Mouse (Mus musculus) heart, adult 11 months (tissue): ENCODE data around the gene Ormdl3.
A peak's percentile ranks its signal among the peaks of the same experiment; 100 is the strongest.
"Not testable (repeated sequence)": the region's sequence is repeated elsewhere in the genome, so short reads cannot be mapped to it uniquely, and the experiment has no call there.

Experiments used
- DNase-seq: peaks from one replicate; pipeline ENCODE4 v3.0.0; 2022

The Ormdl3 gene

DNA sequence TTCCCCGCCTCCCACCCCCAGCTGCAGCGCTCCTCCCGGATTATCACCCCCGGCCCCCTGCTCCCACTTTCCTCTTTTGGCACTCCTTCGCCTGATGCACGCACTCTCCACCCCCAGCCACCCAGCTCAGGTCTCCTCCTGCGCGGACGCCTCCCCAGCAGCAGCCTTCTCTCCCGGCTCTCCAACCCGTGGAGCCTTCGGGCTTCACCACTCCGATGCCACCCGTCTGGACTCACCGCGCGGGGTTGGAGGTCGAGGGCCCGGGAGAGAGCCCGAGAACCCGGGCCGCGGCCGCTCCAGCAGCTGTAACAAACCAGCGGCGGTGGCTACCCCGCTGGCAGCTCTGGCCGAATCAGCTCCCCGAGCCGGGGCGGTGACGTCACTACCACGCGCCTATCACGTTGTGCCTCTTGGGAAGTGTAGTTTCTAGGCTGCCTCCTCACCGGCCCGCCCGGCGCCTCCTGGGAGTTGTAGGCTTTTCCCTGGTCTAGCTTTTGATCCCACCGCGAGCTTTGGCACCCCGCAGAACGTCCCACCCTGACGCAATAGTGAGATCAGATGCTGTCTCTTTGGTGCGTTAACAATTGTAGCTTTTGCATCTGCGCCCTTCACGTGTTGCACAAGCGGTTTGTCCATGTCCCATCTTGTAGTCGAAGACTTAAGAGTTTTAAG lies at the start of gene Ormdl3:
Gene Ormdl3 (minus strand): TSS at position 477 of the 672 bp plus-strand sequence.
- DNase-seq = peak; percentile 100

DNA sequence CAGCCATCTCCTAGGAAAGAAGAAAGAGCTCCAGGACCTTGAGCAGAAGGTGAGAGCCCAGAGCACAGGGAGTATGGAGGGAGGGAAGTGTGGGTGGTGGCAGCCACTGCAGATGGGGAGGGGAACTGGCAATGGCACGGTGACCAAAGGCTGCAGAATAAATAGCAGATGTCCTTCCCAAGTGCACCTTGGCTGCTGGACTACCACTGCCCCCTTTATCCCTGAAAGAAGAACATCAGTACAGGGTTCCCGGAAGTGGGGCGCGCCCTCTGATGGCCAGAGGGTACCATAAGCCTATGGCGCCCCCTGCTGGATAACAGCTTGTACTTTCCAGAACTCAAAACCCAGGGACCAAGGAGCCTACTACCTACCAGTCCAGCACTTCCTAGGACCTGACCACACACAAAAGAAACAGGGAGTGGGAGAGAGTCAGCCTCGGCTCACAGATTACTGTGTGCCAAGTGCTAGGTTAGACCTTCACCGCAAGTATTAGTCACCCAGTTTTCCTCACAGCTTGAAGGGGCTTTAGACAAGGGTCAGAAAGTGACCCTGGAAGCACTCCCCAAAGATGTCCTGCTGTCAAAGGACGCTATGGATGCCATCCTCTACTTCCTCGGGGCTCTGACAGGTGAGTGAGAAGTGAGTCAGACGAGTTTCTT lies 48.3 kb upstream of the Ormdl3 start:
- peak; percentile 73 for DNase-seq

DNA sequence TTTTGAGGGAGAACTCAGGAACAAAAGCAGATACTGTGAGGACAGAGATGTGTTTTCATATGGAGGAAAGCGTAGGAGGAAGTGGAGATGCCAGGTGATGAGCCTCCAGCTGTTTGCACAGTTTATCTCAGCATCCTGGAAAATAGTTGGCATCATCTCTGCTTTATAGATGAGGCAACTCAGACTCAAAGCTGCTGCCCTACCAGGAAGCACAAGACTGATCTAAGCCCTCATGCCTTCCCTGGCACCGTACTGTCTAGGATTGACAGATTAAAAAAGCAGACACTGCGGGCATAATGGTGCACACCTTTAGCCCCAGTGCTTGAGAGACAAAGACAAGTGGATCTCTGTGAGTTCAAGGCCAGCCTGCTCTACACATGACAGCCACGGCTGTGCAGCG lies 43.5 kb upstream of the Ormdl3 start:
- DNase-seq = no peak

DNA sequence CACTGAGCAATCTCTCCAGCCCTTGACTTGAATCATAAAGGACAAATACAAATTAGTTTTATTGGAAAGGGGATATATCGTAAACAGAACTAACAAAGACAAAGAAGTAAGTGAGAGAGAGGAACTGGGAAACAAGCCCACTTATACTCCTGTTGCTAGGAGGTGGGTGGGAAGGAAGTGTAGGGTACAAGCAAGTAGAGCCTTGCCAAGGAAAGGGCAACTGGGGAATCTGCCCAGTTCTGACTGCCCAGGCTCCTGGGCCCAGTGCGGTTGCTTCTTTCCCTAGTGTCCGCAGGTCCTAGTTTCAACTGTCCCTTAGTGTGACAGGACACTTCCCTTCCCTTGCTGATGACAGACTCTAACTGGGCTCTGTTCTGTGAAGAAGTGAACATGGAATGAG lies 41.5 kb upstream of the Ormdl3 start:
- DNase-seq = peak; percentile 70

DNA sequence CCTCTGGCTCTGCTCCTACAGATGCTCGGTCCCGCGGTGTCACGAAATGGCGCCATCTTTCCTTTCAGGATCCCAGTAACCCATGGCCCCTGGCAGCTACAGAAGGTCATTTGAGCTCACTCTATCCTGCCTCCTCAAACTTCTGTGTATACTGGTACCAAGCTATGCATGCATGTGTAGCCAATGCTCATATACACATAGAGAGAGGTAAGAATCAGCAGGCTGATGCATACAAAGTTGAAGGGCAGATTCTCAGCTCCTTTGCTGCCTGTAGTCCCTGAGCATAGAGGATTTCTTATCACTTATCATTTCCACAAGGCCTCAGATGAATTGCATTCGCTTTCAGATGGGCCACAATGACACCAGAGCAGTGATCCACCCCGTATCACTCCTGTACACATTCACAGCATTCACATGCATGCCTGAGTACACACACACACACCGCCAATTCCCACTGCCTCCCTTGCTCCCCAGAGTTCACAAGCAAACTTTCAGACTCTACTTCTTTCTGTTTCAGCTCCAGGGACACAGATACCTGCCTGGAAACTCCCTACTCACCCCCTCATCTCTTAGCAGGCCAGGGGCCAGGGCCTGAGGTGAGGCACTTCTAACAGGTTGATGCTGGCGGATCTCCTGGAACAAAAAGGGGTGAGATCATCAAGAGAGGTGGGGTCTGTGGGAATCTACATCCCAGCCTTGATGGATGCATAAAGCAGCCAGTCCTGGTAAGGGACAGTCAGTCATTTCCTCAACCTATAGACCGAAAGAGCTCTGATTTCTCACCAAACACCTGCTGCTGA lies 38.6 kb upstream of the Ormdl3 start, which contains the start of the genes Gm12355 and Gsdma3:
Gene Gm12355 (minus strand): TSS at position 51 of the 800 bp plus-strand sequence.
Gene Gsdma3 (plus strand): TSS at position 750 of the 800 bp plus-strand sequence.
- DNase-seq = peak; percentile 71

DNA sequence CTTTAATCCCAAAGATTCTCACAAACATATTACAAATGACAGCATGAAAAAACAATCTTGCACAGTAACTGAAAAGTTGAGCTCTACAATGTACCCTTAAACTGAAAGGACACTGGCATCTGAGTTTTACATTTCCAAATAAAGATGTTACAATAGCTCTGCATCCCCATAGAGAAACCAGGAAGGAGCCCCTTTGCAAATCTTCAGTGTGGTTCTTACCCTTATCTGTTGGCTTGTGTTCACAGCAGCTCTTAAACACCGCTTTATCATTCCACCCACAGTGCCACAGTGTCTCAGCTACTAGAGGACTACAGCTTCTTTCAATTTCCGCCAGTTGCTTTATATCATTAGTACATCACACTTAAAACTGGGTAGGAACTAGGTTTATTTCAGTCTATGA lies 37.2 kb upstream of the Ormdl3 start:
- not testable (repeated sequence) for DNase-seq

DNA sequence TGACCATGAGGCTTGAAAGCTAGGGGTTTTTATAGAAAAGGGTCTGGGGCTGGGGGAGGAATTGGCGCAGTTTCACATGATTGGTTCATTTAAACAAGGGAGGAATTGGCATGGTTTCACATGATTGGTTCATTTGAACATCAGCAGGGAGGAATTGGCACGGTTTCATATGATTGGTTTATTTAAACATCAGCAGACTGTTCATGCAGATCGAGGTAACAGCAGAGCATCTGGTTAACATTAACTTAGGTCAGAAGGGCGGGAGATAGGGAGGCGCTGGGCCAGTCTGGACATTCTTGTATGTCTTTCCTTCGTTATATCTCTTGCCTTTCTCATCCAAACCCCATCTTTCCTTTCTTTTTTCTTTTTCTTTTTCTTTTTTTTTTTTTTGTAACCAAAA lies 36.8 kb upstream of the Ormdl3 start:
- not testable (repeated sequence) for DNase-seq

DNA sequence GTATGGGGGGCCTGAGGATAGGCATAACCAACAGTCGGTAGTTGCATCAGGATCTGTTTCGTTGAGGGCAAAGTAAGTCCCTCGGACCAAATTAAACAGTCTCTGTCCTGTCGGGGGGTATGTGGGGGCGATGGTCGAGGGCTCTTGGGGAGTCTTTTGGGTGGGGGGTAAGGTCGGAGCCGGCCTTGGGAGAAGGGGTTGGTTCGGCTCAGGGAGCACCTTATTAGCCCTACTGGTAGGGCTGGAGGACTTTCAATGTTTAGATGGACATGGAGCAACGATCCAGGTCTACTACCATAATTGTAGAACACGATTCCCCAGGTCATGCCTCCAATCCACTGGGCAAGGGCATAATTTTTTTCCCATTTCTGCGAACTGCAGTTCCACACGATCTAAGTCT lies 33.6 kb upstream of the Ormdl3 start:
- DNase-seq = peak; percentile 78

DNA sequence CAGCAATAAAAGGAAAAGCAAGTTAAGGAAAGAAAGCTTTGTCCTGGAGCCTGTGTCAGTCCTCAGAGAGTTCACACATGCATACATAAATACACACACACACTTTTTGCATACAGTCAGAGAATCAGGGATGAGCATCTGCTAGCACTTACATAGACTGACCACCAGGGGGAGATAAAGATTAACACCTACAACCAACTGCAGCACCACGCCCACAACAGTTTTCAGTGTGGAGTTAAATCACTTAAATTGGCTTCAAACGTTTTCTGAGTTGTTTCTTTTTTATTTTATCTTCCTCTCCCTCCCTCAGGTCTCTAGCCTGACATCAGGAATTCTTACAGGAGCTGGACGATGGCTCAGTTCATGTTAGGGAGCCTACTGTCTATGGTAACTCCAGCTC lies 19.6 kb upstream of the Ormdl3 start:
- DNase-seq = peak; percentile 73

DNA sequence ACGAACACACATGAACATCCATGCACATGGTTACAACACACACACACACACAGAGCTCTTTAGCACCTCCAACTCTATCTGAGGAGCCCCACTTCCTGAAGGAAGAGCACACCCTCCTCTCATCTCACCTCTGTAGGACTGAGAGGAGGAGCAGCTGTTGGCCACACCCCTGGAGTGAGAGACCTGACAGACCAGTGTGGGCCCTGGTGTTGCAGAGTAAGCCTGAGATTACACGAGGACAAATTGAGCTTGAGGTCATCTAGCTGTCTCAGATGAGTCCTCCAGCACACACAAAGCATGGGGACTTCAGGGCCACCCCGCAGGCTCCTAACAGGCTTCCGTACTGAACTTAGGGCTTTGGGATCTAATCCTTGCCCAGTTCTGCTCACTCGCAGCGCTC lies 17.7 kb upstream of the Ormdl3 start:
- DNase-seq = peak; percentile 79

DNA sequence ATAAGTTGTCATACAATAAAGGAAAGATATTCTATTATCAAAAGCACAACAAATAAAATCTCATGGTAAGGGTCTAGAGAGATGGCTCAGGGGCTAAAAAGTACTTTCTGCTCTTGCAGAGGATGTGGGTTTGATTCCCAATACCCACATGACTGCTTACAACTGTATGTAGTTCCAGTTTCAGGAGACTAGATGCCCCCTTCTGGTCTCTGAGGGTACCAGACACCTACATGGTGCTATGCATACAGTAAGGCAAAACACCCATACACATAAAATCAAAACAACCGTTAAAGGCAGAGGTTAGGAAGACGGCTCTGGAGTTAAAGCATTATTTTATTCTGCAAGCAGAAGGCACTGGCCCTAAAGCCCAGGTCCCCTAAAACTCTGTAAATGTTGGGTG lies 16.8 kb upstream of the Ormdl3 start:
- DNase-seq = peak; percentile 33

DNA sequence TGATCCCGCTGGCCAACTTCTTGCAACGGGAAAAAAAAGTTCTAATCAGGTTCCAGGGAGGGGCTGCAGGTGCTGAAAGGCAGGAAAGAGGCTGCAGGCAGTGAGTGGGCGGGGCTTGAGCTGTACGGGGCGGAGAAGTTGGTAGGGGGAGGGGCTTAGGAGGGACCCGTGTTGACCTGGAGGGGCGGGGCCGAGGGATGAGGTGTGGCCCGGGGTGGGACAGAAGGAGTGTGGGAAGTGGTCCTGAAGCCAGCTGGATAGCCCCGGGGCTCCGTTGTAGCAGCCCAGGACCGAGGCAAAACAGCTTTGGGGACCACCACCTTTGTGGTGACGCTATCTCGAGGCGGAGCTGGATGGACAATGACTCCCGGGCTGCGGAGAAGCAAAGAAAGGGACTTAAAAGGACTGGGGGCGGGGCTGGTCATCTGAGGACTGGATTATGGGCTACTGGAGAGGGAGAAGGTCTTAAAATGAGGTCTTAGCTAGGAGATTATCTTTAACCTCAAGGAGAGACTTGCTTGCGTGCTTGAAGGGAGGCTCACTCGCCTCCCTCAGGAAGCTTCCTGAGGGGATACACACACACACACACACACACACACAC lies 15.0 kb upstream of the Ormdl3 start:
- DNase-seq = peak; percentile 76

DNA sequence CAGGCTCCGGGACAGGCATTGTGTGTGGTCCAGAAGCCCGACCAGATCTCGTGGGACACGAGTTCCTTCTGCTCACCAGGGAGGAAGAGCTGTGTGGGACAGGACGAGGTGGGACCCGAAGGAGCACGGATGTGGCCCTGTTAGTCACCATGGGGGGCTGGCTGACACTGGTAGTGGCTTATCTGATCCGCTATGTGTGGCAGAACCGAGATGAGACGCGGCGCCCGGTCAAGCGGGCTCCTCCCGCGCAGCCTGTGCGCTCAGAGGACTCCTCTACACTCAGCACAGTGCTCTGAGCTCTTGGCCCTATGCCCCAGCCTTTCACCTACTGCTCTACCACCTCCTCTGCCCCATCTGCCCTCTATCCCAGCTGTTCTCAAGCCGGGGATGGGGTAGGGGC lies 12.1 kb upstream of the Ormdl3 start:
- peak; percentile 91 for DNase-seq

DNA sequence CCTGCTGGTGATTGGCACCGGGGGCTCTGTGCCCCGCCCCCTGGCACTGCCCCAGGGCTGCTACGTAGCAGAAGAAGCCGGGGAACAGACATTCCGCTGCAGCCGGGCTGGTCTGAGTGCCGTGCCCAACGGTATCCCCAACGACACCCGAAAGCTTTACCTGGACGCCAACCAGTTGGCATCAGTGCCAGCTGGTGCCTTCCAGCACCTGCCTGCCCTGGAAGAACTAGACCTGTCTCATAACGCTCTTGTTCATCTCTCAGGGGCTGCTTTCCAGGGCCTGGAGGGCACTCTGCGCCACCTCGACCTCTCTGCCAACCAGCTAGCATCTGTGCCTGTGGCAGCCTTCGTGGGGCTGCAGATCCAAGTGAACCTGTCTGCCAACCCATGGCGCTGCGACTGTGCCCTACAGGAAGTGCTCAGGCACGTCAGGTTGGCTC lies 11.7 kb upstream of the Ormdl3 start:
- peak; percentile 87 for DNase-seq

DNA sequence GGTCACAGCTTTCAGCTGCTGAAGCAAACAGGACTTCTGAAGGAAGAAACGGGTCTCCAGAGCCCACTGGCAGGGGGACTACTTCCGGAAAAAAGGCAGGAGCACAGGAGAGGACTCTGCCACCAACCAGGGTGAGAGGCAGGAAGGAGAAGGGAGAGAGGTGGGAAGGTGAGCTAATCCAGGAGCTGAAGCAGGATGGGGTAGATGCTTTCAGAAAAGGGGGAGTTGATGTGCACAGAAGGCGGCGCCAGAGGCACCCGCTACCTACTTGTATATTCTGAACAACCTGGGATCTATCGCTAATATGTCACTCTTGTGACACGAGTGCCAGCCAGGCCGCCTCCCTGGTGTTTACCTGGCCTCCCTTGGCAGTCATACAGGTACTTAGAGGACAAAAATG lies 10.8 kb upstream of the Ormdl3 start, which contains the start of gene Lrrc3c:
Gene Lrrc3c (plus strand): TSS at position 301 of the 400 bp plus-strand sequence.
- peak; percentile 79 for DNase-seq

DNA sequence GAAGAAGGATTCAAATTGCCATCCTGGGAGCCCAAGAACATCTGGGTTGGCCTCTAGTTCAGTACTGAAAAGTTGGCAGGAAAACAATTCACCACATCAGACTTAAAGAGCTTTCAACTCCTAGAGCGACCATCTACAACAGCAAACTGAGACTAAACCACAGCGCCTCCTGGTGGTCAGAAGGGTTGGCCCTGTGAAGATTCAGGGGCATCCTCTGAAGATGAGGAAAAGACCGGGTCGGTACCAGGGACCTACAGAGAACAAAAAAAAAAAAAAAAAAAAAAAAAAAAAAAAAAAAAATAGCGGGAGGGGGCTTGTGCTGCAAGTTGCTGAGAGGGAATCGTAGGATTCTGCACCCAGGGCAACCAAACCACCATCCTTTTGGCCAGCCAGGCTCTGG lies 10.2 kb upstream of the Ormdl3 start:
- DNase-seq = peak; percentile 92

DNA sequence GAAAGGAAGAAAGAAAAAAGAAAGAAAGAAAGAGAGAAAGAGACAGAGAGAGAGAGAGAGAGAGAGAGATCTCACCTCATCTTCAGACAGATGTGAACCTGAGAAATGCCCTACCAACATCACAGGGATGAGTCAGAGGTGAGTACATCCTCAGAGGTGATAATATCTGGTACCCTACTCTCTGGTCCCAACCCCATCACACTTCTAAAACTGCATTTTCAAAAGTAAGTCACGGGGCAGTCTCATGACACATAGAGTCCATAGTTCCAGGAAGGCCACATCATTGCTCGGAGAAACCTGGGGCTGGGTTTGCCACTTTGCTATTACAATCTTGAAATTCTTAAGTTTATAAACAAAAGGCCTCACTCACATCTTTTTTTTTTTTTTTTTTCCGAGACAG lies 8.8 kb upstream of the Ormdl3 start:
- DNase-seq = no peak

DNA sequence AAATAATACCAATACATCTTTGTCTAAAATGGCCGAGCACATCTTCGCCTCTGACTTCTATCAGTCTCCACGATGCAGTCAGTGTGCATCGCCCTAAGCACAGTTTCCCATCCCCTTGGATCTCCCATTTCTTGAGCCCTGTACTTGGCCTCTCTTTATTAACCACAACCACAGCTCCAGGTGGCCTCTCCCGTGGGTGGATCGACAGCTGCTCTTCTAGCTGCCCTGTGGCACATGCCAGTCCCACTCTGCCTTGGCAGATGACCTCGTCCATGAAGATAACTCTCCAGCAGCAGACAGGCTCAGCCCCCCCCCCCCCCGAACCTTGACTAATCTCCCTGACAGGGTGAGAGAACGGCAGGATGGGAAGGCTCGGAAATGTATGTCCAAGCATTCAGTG lies 8.3 kb upstream of the Ormdl3 start:
- DNase-seq = peak; percentile 52

DNA sequence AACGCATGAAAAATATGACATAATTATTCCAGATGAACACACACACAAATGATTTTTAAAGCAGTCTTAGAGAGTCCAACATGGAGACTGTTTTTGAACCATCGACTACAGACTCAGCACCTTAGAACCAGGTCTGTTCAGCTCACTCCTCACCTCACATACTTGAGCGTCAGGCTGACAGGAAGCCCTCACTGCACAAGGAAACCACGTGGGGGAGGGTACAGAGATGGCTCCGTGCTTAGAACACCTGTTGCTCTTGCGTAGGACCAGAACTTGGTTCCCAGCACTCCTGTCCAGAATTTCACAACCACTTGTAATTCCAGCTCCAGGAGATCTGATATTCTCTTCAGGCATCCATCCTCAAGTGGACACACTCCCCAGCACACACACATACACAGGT lies 7.9 kb upstream of the Ormdl3 start:
- peak; percentile 44 for DNase-seq

DNA sequence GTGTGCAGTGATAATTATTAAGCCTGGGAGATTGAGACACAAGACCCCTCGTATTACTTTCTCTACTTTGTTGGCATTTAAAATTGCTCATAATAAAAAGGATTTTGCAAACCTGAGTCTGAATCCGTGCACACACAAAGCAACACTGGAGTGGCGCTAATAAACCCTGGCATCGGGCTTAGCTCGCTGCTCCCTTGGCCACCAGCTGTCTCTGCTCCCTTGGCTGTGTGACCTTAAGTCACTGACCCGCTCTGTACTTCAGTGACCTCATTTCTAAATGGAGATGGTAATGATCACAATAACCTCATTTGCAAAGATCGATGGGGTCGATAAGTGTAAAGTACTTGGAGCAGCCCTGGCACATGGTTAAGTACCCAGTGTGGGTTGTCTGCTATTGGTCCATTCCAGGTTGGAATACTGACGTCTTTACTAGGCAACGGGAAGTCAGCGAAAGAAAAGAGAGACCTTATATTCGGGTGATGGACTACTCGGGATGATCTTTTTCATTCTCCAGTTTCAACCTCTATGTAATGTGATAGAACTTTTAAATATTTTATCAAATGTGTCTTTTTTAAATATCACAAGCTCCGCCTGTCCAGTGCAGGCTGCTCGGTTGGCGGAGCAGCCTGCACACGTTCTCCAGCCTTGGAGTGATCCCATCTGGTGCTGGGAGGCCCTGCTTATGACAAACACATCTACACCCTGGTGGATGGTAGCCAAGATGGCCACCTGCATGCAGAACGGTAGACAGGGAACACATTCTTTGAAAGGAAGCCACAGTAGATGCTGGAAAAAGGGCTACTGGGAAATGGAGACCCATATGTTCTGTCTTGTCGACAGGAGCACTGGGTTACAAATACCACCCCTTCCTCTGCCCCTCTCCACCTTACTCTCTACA lies 3.6 kb upstream of the Ormdl3 start:
- DNase-seq = peak; percentile 79

DNA sequence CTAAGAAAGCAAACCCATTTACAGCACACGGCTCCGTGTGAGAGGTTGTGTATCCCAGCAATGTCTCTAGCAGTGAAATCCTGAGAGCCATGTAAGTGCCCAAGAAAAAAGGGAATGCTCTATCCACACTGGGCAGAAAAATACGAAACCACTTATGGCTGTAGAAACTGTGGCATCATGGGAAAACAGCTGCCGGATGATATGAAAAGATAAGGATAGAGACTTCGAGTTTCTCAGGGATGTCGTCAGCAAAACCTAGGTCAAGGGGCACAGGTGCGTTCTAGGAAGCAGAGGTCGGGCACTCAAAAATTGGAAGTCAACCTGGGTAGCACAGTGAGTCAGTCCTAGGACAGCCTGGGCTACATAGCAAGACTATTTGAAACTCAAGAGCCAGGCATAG lies 2.1 kb upstream of the Ormdl3 start:
- no peak for DNase-seq

DNA sequence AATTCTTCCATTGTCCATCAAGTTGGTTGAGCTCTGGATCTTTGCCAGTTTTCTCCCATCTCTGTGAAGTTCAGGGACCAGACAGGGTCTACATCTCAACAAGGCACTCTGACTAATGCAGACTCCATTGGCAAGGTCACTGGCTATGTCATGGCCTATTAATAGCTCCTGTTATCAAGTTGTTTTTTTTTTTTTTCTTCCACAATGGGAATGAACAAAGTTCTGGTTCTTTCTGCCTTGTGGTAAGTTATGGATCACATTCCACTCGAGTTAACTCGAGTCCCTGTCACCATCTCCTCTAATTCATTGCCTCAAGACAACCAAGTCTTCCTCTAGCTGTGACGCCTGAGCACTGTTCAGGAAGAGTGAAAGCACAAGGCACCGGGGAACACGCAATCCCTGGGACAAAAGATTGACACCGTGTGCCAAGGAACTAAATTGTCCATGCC lies 1.7 kb upstream of the Ormdl3 start:
- DNase-seq = peak; percentile 92
